Mouse (Mus musculus) gonadal fat pad, adult 2 months (tissue): ENCODE results near the gene Ccdc177. TPM values are rescaled to one million over a fixed set of nuclear protein-coding genes. Genes with fewer than 3 reads are reported as not detected.

Source experiments
- DNase-seq: peaks from one replicate; pipeline ENCODE4 v3.0.0-alpha.2; 2012; ENCODE audit warnings: low read depth
- polyA plus RNA-seq: library from polyadenylated mRNA; depleted of rRNA; stranded (reverse); fragments of >200 nt; gene quantifications from 2 replicates; pipeline ENCODE4 v1.2.3, GENCODE M21; 2012

Gene Ccdc177
- polyA plus RNA-seq, 1 experiment: 0.01 TPM

GRCm38 (mm10) chr12:80785005-80785404, 24.5 kb upstream of the Ccdc177 start:
- DNase-seq: no peak

GRCm38 (mm10) chr12:80783889-80784288, 23.4 kb upstream of the Ccdc177 start:
- no peak for DNase-seq

- DNase-seq: no peak
These were observed 22.4 kb upstream of the Ccdc177 start for GRCm38 (mm10) chr12:80782892-80783291.

GRCm38 (mm10) chr12:80782190-80782589, 21.7 kb upstream of the Ccdc177 start:
- DNase-seq: no peak

GRCm38 (mm10) chr12:80779760-80780159, 19.3 kb upstream of the Ccdc177 start:
- DNase-seq: no peak

- DNase-seq: no peak
These were observed 17.9 kb upstream of the Ccdc177 start for GRCm38 (mm10) chr12:80778188-80778936.

- no peak for DNase-seq
These were observed 15.7 kb upstream of the Ccdc177 start for GRCm38 (mm10) chr12:80776046-80776634.

- no peak for DNase-seq
These were observed 14.3 kb upstream of the Ccdc177 start for GRCm38 (mm10) chr12:80774786-80775185.

- DNase-seq: no peak
These were observed 9.2 kb upstream of the Ccdc177 start for GRCm38 (mm10) chr12:80769697-80770096.

- no peak for DNase-seq
These were observed 3.6 kb upstream of the Ccdc177 start for GRCm38 (mm10) chr12:80764116-80764515.

GRCm38 (mm10) chr12:80762982-80763381, 2.5 kb upstream of the Ccdc177 start:
- no peak for DNase-seq

- no peak for DNase-seq
These were observed 633 bp downstream of the Ccdc177 start for GRCm38 (mm10) chr12:80759713-80760395.

GRCm38 (mm10) chr12:80759387-80759712, 1.1 kb downstream of the Ccdc177 start:
- no peak for DNase-seq

- DNase-seq: no peak
These were observed 1.7 kb downstream of the Ccdc177 start for GRCm38 (mm10) chr12:80758559-80759386.

GRCm38 (mm10) chr12:80757751-80758558, 2.5 kb downstream of the Ccdc177 start:
- no peak for DNase-seq

- DNase-seq: no peak
These were observed 8.9 kb downstream of the Ccdc177 start for GRCm38 (mm10) chr12:80751556-80751955.

- no peak for DNase-seq
These were observed 14.3 kb downstream of the Ccdc177 start for GRCm38 (mm10) chr12:80746031-80746813.

- no peak for DNase-seq
These were observed 15.9 kb downstream of the Ccdc177 start for GRCm38 (mm10) chr12:80744614-80745013.

GRCm38 (mm10) chr12:80739482-80739881, 21.0 kb downstream of the Ccdc177 start:
- DNase-seq: no peak

GRCm38 (mm10) chr12:80737283-80737600, 23.2 kb downstream of the Ccdc177 start:
- DNase-seq: no peak
